Mouse (Mus musculus) cerebellum, adult 2 months (tissue): ENCODE measurements around the gene Tmem110. TPM values are rescaled to one million over a fixed set of nuclear protein-coding genes. Genes with fewer than 3 reads are reported as not detected.

ENCODE experiments used
- DNase-seq, 2 experiments: peaks; one replicate each; pipeline ENCODE4 v3.0.0; 2021
- H3K27ac ChIP-seq: fragments of 200-500 bp; 2 replicates; pipeline ENCODE4 v1.5.1; 2012; ENCODE audit warnings: low read length, control low read depth, inconsistent platforms; ENCODE audit not compliant: insufficient read depth
- H3K27me3 ChIP-seq: fragments of 200-500 bp; 2 replicates; pipeline ENCODE4 v1.6.1; 2012; ENCODE audit warnings: inconsistent platforms, mild to moderate bottlenecking, low read length, moderate library complexity; ENCODE audit not compliant: control insufficient read depth, insufficient read depth
- H3K4me1 ChIP-seq: fragments of 200-500 bp; 2 replicates; pipeline ENCODE4 v1.6.1; 2011; ENCODE audit warnings: low read length; ENCODE audit not compliant: control insufficient read depth, insufficient read depth
- H3K4me3 ChIP-seq: fragments of 200-500 bp; replicated peaks from 2 replicates; pipeline ENCODE3; 2011; ENCODE audit warnings: mild to moderate bottlenecking, low read depth, low read length, control low read depth; ENCODE audit not compliant: insufficient read depth
- CTCF ChIP-seq: fragments of 200-500 bp; IDR thresholded peaks from 2 replicates; pipeline ENCODE4 v1.5.1; 2011; ENCODE audit warnings: low read depth, mild to moderate bottlenecking, control low read depth, low read length, moderate library complexity, borderline replicate concordance; ENCODE audit not compliant: insufficient read depth
- POLR2A ChIP-seq: fragments of 200-500 bp; IDR thresholded peaks from 2 replicates; pipeline ENCODE4 v1.6.1; 2011; ENCODE audit warnings: low read length, control low read depth, borderline replicate concordance; ENCODE audit not compliant: insufficient read depth
- WGBS: fragments of 180-500 bp; shearing (Covaris S2); methylation state at CpG from one replicate; pipeline ENCODE4 v1.1.7; 2018; 5-methylcytosine and 5-hydroxymethylcytosine counted together
- polyA plus RNA-seq: library from polyadenylated mRNA; depleted of rRNA; stranded (reverse); fragments of >200 nt; gene quantifications from 2 replicates; pipeline ENCODE4 v1.2.3, GENCODE M21; 2012

Gene Tmem110
- polyA plus RNA-seq, 1 experiment = 36.5 TPM

DNA sequence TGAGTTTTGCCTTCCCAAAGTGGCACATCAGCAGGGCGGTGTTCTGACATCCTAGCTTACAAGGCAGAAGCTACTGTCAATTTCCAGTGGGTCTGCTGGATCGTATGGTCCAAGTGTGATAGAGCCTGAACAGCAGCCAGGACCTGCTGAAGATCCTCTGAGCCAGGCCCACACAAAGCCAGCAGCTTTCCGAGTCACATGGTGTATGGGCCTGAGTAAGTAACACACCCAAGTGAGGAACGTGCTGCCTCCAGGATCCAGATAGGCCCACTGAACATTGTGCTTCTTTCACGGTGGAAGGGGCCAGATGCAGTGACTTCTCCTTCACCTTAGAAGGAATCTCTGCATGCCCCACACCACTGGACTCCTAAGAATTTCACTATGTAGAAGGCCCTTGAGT is 26.9 kb downstream of the Tmem110 start:
- Histone ChIP-seq H3K27ac (no peak overlapping the region), H3K4me3 (no peak overlapping the region), H3K27me3 (no peaks in the 10 kb centered on the region), H3K4me1 (peaks cover 17% of the 10 kb centered on the region)
- DNase-seq = no peak
- 76% methylated on average over 5 of the region's 5 CpGs for WGBS
- no peak for TF ChIP-seq CTCF
- no peak for TF ChIP-seq POLR2A

DNA sequence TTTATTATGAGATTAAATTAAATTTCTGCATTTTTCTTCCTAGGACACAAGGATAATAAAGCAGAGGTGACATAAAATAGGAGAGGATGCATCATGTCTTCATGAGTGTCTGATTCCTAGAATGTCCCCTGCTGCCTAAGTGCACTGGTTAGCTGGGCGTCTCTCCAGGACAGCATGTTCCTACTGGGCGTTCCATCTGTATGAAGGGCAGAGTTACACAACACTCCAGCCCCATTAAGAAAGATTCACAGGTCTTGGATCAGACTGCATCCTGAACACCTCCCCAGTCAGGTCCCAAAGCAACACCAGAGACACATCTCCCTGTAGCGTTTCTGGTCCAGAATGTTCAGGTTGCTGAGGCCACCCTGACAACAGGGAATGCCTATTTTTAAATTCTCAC is 29.9 kb downstream of the Tmem110 start:
- H3K4me1 ChIP-seq = peaks cover 17% of the 10 kb centered on the region
- TF ChIP-seq CTCF (no peak), POLR2A (no peak)
- 21% methylated on average over 3 of the region's 3 CpGs for WGBS
- H3K27me3 ChIP-seq = no peaks in the 10 kb centered on the region
- peak; percentile 53 to 73 for DNase-seq
- peak overlapping the region; percentile 71 for H3K27ac ChIP-seq
- H3K4me3 ChIP-seq = no peak overlapping the region

DNA sequence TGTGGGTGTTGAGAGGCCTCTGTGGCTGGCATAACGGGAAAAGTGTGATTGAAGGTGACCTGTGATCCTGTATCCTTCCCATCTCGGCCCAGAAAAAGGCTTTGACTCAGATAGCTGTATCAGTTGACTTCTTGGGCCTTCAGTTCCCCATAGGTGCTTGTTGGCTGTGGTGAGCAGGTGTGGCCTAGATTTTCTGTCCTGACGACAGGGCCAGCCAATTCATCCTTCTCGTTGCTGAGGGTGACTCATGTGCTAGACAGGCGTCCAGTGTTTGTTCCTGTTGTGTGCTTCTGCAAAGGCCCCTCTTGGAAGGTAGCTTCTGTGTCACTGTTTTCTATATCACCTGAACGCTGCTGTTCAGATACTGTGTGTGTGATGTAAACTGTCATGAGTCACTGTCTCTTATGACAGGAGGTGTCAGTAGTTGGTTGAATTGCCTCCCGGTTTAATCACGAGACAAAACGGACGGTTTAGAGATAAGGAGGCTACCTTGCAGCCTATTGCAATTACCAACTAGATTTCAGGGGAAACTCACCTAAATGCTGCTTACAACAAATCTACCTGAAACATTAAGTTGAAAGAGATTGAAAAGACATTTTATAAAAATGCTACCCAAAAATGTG is 31.6 kb downstream of the Tmem110 start:
- WGBS = 39% methylated on average over 10 of the region's 10 CpGs
- no peak overlapping the region for H3K4me3 ChIP-seq
- TF ChIP-seq CTCF (no peak), POLR2A (no peak)
- no peaks in the 10 kb centered on the region for H3K27me3 ChIP-seq
- peak overlapping the region; percentile 78 for H3K27ac ChIP-seq
- peak; percentile 60 to 81 for DNase-seq
- H3K4me1 ChIP-seq = peaks cover 24% of the 10 kb centered on the region

DNA sequence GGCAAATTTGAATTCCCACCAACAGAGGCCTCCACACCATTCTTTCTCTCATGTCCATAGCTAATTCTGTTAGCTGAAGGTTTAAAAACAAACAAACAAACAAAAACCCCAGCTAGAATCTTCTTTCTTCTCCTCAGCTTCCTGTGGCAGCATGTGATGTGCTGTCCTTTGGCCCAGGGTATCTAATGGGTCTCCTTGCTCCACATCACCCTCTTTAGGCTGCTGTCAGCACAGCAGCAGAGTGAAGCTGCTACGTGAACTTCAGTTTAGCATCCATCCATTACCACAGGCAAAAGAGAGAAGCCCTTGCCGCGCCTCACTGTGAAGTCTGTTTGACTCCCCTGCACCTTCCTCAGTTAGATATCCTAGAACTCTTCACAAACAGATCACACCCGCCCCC is 32.6 kb downstream of the Tmem110 start:
- no peak overlapping the region for H3K27ac ChIP-seq
- peaks cover 30% of the 10 kb centered on the region for H3K4me1 ChIP-seq
- no peak for DNase-seq
- H3K27me3 ChIP-seq = no peaks in the 10 kb centered on the region
- no peak overlapping the region for H3K4me3 ChIP-seq
- 94% methylated on average over 4 of the region's 4 CpGs for WGBS
- 0 out of 2 replicates have a peak, but pooled peaks have one; percentile 14 for TF ChIP-seq CTCF
- TF ChIP-seq POLR2A = no peak

DNA sequence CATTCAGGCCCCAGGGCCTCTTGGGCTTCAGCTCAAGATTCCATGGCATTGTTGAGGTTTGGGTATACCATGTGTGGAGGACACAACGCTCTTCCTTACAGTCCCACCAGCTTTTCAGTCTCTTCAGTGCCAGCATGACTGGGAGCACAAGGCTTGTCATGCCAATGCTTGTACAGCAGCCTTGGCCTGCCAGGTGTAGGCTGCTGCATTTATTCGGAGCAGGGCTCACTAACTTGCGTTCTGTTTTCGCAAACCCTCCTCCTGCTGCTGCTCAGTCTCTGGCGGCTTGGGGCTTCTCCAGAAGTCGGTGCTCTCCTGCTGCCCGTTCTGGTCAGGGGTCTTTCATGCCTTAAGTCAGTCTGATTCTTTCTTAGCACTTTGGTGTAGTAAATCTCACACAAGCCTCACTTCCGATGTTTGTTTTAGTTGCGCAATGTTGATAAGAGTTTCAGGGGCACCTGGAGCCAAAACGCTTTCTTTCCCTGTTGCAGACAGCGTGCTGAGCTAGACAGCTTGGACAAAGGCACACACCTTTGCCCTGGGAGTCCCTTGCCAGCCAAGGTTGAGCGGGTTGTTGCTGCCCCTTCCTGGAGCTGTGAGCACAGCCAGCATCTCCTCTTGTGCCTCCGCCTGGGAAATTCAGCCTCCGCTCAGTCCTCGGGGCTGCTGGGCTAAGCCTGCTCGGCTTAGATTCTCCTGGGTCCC is 36.2 kb downstream of the Tmem110 start:
- WGBS = 35% methylated on average over 16 of the region's 16 CpGs

DNA sequence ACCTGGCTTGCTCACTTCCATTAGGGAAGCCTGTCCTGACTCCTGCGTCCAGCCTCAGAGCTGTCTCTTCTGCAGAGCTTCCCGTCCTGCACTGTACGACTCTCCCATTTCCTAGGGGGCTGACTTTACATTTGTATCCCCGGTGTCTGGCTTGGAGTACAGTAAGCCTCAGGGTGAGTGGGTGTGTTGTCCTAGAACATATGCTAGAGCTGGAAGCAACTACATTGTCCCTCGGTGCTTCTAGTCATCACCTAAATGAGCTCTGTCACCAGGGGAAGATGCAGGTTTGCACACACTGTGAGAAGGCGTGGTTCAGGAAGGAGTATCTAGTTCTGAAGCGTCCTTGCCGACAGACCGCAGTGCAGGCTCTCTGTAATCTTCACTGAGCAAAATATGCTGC is 37.0 kb downstream of the Tmem110 start:
- DNase-seq = no peak
- Histone ChIP-seq H3K4me3 (no peak overlapping the region), H3K4me1 (peaks cover 13% of the 10 kb centered on the region), H3K27me3 (no peaks in the 10 kb centered on the region), H3K27ac (no peak overlapping the region)
- no peak for TF ChIP-seq POLR2A
- no peak for TF ChIP-seq CTCF
- WGBS = 29% methylated on average over 9 of the region's 9 CpGs

More for the DNA sequence above, 36.2 kb downstream of the Tmem110 start:
- no peaks in the 10 kb centered on the region for H3K27me3 ChIP-seq
- no peak overlapping the region for H3K4me3 ChIP-seq
- DNase-seq = peak; percentile 47 to 60
- no peak overlapping the region for H3K27ac ChIP-seq
- H3K4me1 ChIP-seq = peaks cover 17% of the 10 kb centered on the region
- TF ChIP-seq CTCF (no peak), POLR2A (no peak)

DNA sequence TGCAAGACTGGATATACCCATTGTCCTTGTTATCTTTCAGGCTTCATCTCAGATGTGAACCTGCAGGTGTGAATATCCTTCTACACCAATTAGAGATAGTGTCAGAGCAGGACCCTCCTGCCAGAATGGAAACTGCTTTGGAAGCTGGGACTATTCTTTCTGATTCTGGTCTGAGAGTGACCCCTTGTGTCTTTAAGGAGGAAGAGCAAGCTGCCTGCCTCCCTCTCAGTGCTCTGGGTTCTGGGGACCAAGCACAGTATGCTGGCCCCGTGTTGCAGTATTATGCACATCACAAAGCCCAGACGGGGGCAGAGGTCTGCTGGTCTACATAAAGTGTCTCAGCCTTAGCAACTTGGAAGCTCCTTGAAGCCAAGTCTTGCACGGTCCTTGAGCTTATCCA is 39.9 kb downstream of the Tmem110 start:
- TF ChIP-seq CTCF (peak; percentile 59; the same call in 1 of the 2 replicates), POLR2A (no peak)
- Histone ChIP-seq H3K27ac (no peak overlapping the region), H3K4me1 (peaks cover 13% of the 10 kb centered on the region), H3K27me3 (no peaks in the 10 kb centered on the region), H3K4me3 (no peak overlapping the region)
- 65% methylated on average over 3 of the region's 3 CpGs for WGBS
- no peak for DNase-seq

DNA sequence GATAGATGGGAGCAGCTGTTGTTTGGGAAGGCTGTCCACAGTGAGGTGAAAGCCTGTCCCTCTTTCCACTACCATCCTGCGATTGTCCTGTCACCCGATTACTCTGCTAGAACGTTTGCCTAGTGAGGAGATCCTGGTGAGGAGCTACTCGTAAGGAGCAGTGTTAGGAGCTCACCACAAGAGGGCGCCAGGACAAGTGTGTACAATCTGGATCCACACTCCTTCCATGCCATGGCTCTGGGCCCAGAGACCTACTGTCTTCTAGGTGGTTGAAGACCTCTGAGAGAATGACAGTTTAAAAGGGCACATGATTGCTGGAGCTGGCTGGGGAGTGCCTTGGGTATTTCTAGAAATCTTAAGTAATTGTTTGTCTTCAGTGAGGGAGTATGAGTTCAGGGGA is 41.7 kb downstream of the Tmem110 start:
- Histone ChIP-seq H3K4me1 (peaks cover 5% of the 10 kb centered on the region), H3K4me3 (no peak overlapping the region), H3K27ac (no peak overlapping the region), H3K27me3 (no peaks in the 10 kb centered on the region)
- peak; percentile 61 to 68 for DNase-seq
- WGBS = 27% methylated on average over 5 of the region's 5 CpGs
- TF ChIP-seq CTCF (peak; percentile 82), POLR2A (no peak)
